Mouse (Mus musculus) liver, embryonic 16.5 days (tissue): ENCODE measurements around the gene Mpp2. TPM values are rescaled to one million over a fixed set of nuclear protein-coding genes. Genes with fewer than 3 reads are reported as not detected.

Experiments
- ATAC-seq: fragments of 200-750 bp; cut with Nextera tagmentation; 2 replicates; pipeline ENCODE4 v1.8.0; 2017; ENCODE audit warnings: low read depth, mild to moderate bottlenecking, moderate number of reproducible peaks, moderate library complexity
- H3K27ac ChIP-seq: fragments of 300-500 bp; sonication (generic); 2 replicates; pipeline ENCODE4 v1.5.1; 2014; ENCODE audit warnings: mild to moderate bottlenecking, low read length
- H3K27me3 ChIP-seq: fragments of 300-500 bp; sonication (generic); 2 replicates; pipeline ENCODE4 v1.6.1; 2014; ENCODE audit warnings: low read depth, low read length, mixed read lengths; ENCODE audit not compliant: control insufficient read depth, insufficient read depth
- H3K36me3 ChIP-seq: fragments of 300-500 bp; sonication (generic); 2 replicates; pipeline ENCODE4 v1.6.1; 2014; ENCODE audit warnings: mild to moderate bottlenecking; ENCODE audit not compliant: control insufficient read depth, insufficient read depth
- H3K4me1 ChIP-seq: fragments of 300-500 bp; sonication (generic); 2 replicates; pipeline ENCODE4 v1.6.1; 2014; ENCODE audit warnings: low read depth, low read length, mixed read lengths; ENCODE audit not compliant: control insufficient read depth
- H3K4me2 ChIP-seq: fragments of 300-500 bp; sonication (generic); 2 replicates; pipeline ENCODE4 v1.6.1; 2014; ENCODE audit warnings: low read depth, low read length, mixed read lengths
- H3K4me3 ChIP-seq: fragments of 300-500 bp; sonication (generic); 2 replicates; pipeline ENCODE4 v1.5.1; 2014; ENCODE audit warnings: low read depth, mild to moderate bottlenecking, low read length
- H3K9ac ChIP-seq: fragments of 300-500 bp; sonication (generic); 2 replicates; pipeline ENCODE4 v1.6.1; 2014; ENCODE audit warnings: low read depth, low read length
- H3K9me3 ChIP-seq: fragments of 300-500 bp; sonication (generic); replicated peaks from 2 replicates; pipeline ENCODE4 v1.6.1; 2016; ENCODE audit warnings: low read length; ENCODE audit not compliant: control insufficient read depth
- WGBS: fragments of 180-500 bp; shearing (Covaris S2); extraction: QIAGEN DNeasy Blood & Tissue Kit; methylation state at CpG from one replicate; pipeline ENCODE4 v1.1.7; 2014; ENCODE audit not compliant: insufficient replicate concordance; 5-methylcytosine and 5-hydroxymethylcytosine counted together
- polyA plus RNA-seq: library from polyadenylated mRNA; unstranded; fragments of >200 nt; fragmentation: Nextera tagmentation; extraction: Ambion mirVana; gene quantifications from 2 replicates; pipeline ENCODE4 v1.2.1, GENCODE M21; 2015

Mpp2 gene
- polyA plus RNA-seq, 1 experiment from 2014 or later = 11.1 TPM

- no peaks in the 10 kb centered on the region for H3K4me1 ChIP-seq
- ATAC-seq = no peak
- H3K9me3 ChIP-seq = no peaks in the 10 kb centered on the region
- 60% methylated on average over 6 of the region's 6 CpGs for WGBS
- no peaks in the 10 kb centered on the region for H3K36me3 ChIP-seq
- no peak overlapping the region for H3K4me3 ChIP-seq
- H3K27me3 ChIP-seq = no peaks in the 10 kb centered on the region
- H3K9ac ChIP-seq = no peak overlapping the region
- H3K4me2 ChIP-seq = no peak overlapping the region
- H3K27ac ChIP-seq = no peak overlapping the region
Observed at GRCm38 (mm10) chr11:102015472-102015871, 72.8 kb downstream of the Mpp2 start.

- no peak overlapping the region for H3K4me3 ChIP-seq
- no peak overlapping the region for H3K9ac ChIP-seq
- no peaks in the 10 kb centered on the region for H3K27me3 ChIP-seq
- H3K27ac ChIP-seq = no peak overlapping the region
- no peak for ATAC-seq
- H3K4me1 ChIP-seq = no peaks in the 10 kb centered on the region
- no peak overlapping the region for H3K4me2 ChIP-seq
- no peaks in the 10 kb centered on the region for H3K9me3 ChIP-seq
- 73% methylated on average over 8 of the region's 8 CpGs for WGBS
- no peaks in the 10 kb centered on the region for H3K36me3 ChIP-seq
Observed at GRCm38 (mm10) chr11:102013201-102013600, 75.1 kb downstream of the Mpp2 start.

GRCm38 (mm10) chr11:102011510-102011909 lies 76.8 kb downstream of the Mpp2 start:
- H3K27ac ChIP-seq = no peak overlapping the region
- H3K9ac ChIP-seq = no peak overlapping the region
- no peaks in the 10 kb centered on the region for H3K27me3 ChIP-seq
- no peak for ATAC-seq
- H3K4me1 ChIP-seq = no peaks in the 10 kb centered on the region
- no peaks in the 10 kb centered on the region for H3K9me3 ChIP-seq
- H3K36me3 ChIP-seq = no peaks in the 10 kb centered on the region
- 69% methylated on average over 8 of the region's 8 CpGs for WGBS
- no peak overlapping the region for H3K4me2 ChIP-seq
- H3K4me3 ChIP-seq = no peak overlapping the region

- 75% methylated on average over 13 of the region's 13 CpGs for WGBS
- H3K27me3 ChIP-seq = no peaks in the 10 kb centered on the region
- no peaks in the 10 kb centered on the region for H3K4me1 ChIP-seq
- H3K4me2 ChIP-seq = no peak overlapping the region
- no peak for ATAC-seq
- no peaks in the 10 kb centered on the region for H3K36me3 ChIP-seq
- H3K9ac ChIP-seq = no peak overlapping the region
- H3K4me3 ChIP-seq = no peak overlapping the region
- no peaks in the 10 kb centered on the region for H3K9me3 ChIP-seq
- H3K27ac ChIP-seq = no peak overlapping the region
Observed at GRCm38 (mm10) chr11:102010140-102010539, 78.2 kb downstream of the Mpp2 start.

DNA sequence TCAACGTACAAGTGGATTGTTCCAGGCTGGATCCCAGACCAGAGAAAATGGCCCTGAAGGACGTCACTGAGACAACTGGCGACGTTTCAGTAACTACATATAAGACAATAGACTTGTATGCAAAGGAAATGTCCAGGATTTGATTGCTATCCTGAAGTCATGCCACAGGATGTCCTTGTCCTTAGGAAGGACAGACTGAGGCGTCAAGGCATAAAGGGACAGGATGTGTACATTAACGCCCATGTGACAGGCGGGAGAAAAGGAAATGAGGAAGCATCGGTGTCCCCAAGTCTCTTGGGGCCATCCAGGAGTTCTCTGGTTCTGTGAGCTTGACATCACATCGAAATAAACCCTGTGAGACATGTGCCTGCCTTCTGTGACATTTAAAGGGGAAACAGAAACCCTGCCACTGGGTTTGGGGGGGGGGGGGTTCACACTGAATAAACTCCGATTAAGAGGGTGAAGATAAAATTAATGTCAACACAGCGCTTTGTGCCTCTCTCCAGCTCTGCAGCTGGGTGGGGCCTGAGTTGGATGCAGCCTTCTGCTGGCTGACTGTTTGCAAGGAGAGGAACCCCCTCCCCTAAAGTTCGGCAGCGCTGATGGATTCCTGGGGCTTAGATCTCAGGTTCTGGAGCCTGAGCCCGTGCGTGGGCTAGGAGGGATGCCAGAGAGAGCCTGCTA lies 79.2 kb downstream of the Mpp2 start:
- Histone ChIP-seq H3K27me3 (no peaks in the 10 kb centered on the region), H3K4me2 (no peak overlapping the region), H3K9me3 (no peaks in the 10 kb centered on the region), H3K4me1 (no peaks in the 10 kb centered on the region), H3K27ac (no peak overlapping the region), H3K4me3 (no peak overlapping the region), H3K9ac (no peak overlapping the region), H3K36me3 (no peaks in the 10 kb centered on the region)
- peak; percentile 11; the same call in 1 of the 2 replicates for ATAC-seq
- WGBS = 52% methylated on average over 15 of the region's 15 CpGs

- Histone ChIP-seq H3K4me2 (no peak overlapping the region), H3K27ac (no peak overlapping the region), H3K9ac (no peak overlapping the region), H3K9me3 (no peaks in the 10 kb centered on the region), H3K4me1 (no peaks in the 10 kb centered on the region), H3K36me3 (no peaks in the 10 kb centered on the region), H3K27me3 (no peaks in the 10 kb centered on the region), H3K4me3 (no peak overlapping the region)
- 71% methylated on average over 8 of the region's 8 CpGs for WGBS
- ATAC-seq = no peak
Observed at GRCm38 (mm10) chr11:102008372-102008771, 79.9 kb downstream of the Mpp2 start.

Other genes starting within 250 kb of the Mpp2 start
- gene Meox1, start 194.1 kb downstream of the Mpp2 start, polyA plus RNA-seq = 0.47 and 0.49 TPM in 2 replicates
- not detected in 2 replicates for gene Sost, start 121.5 kb downstream of the Mpp2 start, polyA plus RNA-seq
- not detected in 2 replicates for gene Cfap97d1, start 104.2 kb downstream of the Mpp2 start, polyA plus RNA-seq
- 8.1 and 8.9 TPM in 2 replicates for gene Dusp3, start 101.5 kb downstream of the Mpp2 start, polyA plus RNA-seq
- gene Mpp3, start 60.1 kb downstream of the Mpp2 start, polyA plus RNA-seq = 0.28 and 0.76 TPM in 2 replicates
- gene Cd300lg, start 47.0 kb downstream of the Mpp2 start, polyA plus RNA-seq = 0.68 and 0.87 TPM in 2 replicates
- 0.32 TPM in 1 of 2 replicates, not detected in the other for gene Ppy, start 12.8 kb upstream of the Mpp2 start, polyA plus RNA-seq
- gene Pyy, start 19.3 kb upstream of the Mpp2 start, polyA plus RNA-seq = 1.1 TPM in 1 of 2 replicates, not detected in the other
- 19.0 and 19.2 TPM in 2 replicates for gene Nags, start 57.0 kb upstream of the Mpp2 start, polyA plus RNA-seq
- gene Tmem101, start 67.9 kb upstream of the Mpp2 start, polyA plus RNA-seq = 9.0 and 9.9 TPM in 2 replicates
- gene Lsm12, start 96.8 kb upstream of the Mpp2 start, polyA plus RNA-seq = 51.2 and 52.5 TPM in 2 replicates
- 7.7 and 8.2 TPM in 2 replicates for gene G6pc3, start 101.1 kb upstream of the Mpp2 start, polyA plus RNA-seq
- gene Hdac5, start 141.7 kb upstream of the Mpp2 start, polyA plus RNA-seq = 16.9 and 20.4 TPM in 2 replicates
- 13.2 and 13.8 TPM in 2 replicates for gene BC030867, start 160.4 kb upstream of the Mpp2 start, polyA plus RNA-seq
- 0.04 TPM in 1 of 2 replicates, not detected in the other for gene Asb16, start 180.2 kb upstream of the Mpp2 start, polyA plus RNA-seq
- 26.7 and 28.5 TPM in 2 replicates for gene Tmub2, start 196.4 kb upstream of the Mpp2 start, polyA plus RNA-seq
- 3.0 and 3.2 TPM in 2 replicates for gene Atxn7l3, start 208.1 kb upstream of the Mpp2 start, polyA plus RNA-seq
- gene Ubtf, start 231.2 kb upstream of the Mpp2 start, polyA plus RNA-seq = 44.5 and 46.4 TPM in 2 replicates